Mouse (Mus musculus): Measurements from ENCODE around the gene Mpv17.
A peak's percentile ranks its signal among the peaks of the same experiment; 100 is the strongest.

Mpv17 gene

GRCm38 (mm10) chr5:31105814-31106335 is 48.2 kb downstream of the Mpv17 start, which contains the start of gene Dnajc5g:
Gene Dnajc5g (plus strand): TSS chr5:31106285.
- no peak for DNase-seq (ENCODE audit: low spot score)

GRCm38 (mm10) chr5:31095711-31096480 is 58.2 kb downstream of the Mpv17 start:
- DNase-seq (ENCODE audit: low spot score) = no peak

- peak; percentile 51 for DNase-seq (ENCODE audit: low spot score)
These were observed 59.0 kb downstream of the Mpv17 start for GRCm38 (mm10) chr5:31094799-31095691.

DNA sequence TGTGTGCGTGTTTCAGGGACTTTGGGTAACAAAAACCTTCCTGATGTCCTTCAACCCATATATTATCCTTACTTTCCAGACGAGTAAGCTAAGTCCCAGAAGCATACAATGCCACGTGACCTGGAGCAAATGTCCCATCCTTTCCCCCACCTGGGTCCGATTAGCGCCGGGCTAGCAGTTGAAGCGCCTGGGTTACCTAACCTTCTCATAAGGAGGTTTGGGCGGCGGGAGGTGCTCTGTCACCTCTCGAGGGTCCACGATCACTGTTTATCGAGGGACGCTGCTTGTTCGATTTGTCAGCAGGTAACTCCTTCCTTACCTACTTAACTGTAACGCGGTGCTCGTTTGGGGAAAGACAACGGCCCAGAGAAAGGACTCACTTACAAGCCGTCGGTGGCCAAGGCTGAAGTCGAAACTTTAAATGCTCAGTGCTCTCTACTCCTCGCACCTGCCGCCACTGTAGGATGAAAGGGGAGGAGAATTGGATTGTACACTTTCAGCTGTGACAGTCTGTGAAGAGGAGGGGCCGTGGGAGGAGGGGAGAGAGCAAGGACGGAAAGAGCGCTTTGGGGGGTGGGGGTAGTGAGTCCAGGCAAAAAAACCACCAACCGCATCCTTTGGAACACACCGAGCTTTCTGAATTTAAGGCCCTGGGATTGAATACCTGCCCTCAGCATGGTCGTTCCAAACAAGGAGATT is 59.8 kb downstream of the Mpv17 start:
- DNase-seq (ENCODE audit: low spot score) = no peak

DNA sequence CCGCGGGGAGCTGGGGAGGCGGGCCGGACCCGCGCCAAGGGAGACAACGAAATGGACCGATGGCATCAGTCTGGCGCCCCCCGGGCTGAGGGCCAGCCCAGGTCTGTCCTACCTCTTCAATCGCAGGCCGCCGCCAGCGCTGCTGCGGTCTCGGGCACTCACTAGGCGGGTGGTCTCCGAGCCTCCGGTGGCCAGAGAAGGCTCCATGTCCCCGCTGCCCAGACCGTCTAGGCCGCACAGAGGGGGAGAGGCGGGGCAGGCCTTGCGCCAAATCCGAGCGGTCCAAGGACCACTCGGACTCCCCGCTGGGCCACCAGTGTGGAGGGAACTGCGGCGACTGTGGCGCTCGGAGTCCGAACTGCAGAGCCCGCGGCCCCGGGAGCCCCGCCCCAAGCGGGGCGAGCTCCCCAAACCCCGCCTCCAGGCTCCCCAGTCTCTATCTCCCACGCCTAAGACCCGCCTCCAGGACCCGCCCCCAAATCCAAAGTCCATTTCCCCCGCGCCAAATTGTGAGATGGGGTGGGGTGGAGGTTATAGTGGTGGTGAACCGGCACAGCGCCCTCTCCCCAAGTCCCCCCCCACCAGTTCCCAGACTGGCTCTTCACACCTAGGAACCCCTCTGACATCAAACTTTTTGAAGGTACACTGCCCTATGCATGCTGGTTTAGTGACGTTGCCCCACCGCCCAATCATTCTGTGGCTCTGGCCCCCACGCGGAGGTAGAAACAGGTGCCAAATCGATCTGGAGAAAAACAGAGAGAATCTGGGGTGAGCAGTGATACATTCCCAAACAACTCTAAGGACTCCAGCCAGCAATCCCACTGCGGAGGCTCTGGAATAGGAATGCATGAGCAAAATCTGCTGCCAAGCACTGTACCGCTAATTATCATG is 60.7 kb downstream of the Mpv17 start:
- peak; percentile 24 for DNase-seq (ENCODE audit: low spot score)

DNA sequence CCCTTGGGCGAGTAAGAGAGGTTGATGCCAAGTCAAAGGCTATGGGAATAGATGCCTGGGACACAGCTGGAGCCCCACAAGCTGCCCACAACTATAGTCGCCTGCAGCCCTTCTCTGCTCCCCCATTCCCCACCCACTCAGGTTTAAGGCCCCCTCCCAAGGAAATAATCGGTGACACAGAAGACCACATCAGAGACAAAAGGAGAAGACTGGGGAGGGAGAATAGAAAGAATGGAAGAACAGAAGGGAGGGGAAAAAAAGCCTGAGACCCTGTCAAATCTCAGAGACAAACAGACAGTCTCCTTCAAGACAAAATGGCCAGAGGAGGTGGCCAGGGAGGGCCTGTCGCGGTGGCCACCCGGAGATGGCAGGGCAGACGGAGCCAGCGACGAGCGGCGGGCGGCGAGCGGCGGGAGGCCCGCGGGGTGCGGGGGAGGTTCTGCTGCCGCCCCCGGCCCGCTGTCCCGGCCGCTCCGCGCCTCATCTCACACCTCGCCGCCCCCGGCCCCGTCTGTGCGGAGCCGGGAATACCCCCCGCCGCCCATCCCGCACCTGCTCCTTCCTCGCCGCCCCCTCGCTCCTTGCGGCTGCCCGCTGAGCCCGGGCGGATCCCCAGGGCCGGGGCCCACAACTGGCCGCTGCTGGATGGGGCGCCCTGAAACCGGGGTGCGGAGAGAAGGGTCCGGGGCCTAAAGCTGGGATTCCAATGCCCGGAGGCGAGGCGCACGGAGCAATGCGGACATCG is 61.6 kb downstream of the Mpv17 start:
- DNase-seq (ENCODE audit: low spot score) = no peak
